Mouse (Mus musculus): ENCODE data around the gene Serinc2. TPM values are rescaled to one million over a fixed set of nuclear protein-coding genes. Genes with fewer than 3 reads are reported as not detected.

The Serinc2 gene
- total RNA-seq, 2 experiments from 2014 or later = 12.0 to 13.2 TPM

- no peak for DNase-seq
Observed at GRCm38 (mm10) chr4:130296243-130296965, 17.4 kb upstream of the Serinc2 start.

- DNase-seq = no peak
Observed at GRCm38 (mm10) chr4:130295047-130295745, 16.2 kb upstream of the Serinc2 start.

GRCm38 (mm10) chr4:130294513-130294912, 15.5 kb upstream of the Serinc2 start:
- no peak for DNase-seq

- peak; percentile 47 to 58 for DNase-seq
Observed at GRCm38 (mm10) chr4:130292271-130292670, 13.3 kb upstream of the Serinc2 start.

GRCm38 (mm10) chr4:130289824-130290223, 10.8 kb upstream of the Serinc2 start:
- no peak for DNase-seq

- no peak for DNase-seq
Observed at GRCm38 (mm10) chr4:130286531-130286930, 7.5 kb upstream of the Serinc2 start.

GRCm38 (mm10) chr4:130283826-130284225, 4.8 kb upstream of the Serinc2 start:
- no peak for DNase-seq

- DNase-seq = no peak
Observed at GRCm38 (mm10) chr4:130282856-130283255, 3.9 kb upstream of the Serinc2 start.

GRCm38 (mm10) chr4:130276573-130277176, 2.3 kb downstream of the Serinc2 start:
- no peak for DNase-seq

GRCm38 (mm10) chr4:130275823-130276105, 3.2 kb downstream of the Serinc2 start:
- DNase-seq = no peak

GRCm38 (mm10) chr4:130275016-130275822, 3.8 kb downstream of the Serinc2 start:
- no peak for DNase-seq

GRCm38 (mm10) chr4:130274346-130275015, 4.5 kb downstream of the Serinc2 start:
- DNase-seq = no peak

GRCm38 (mm10) chr4:130273698-130274345, 5.2 kb downstream of the Serinc2 start:
- DNase-seq = peak; percentile 42 to 56

GRCm38 (mm10) chr4:130270611-130271347, 8.2 kb downstream of the Serinc2 start:
- DNase-seq = peak in 1 of 2 experiments; percentile 40

- DNase-seq = peak; percentile 81 to 82
Observed at GRCm38 (mm10) chr4:130270089-130270488, 8.9 kb downstream of the Serinc2 start.

GRCm38 (mm10) chr4:130268736-130269135, 10.3 kb downstream of the Serinc2 start:
- DNase-seq = no peak

- DNase-seq = no peak
Observed at GRCm38 (mm10) chr4:130267069-130267468, 11.9 kb downstream of the Serinc2 start.

GRCm38 (mm10) chr4:130266601-130267000, 12.4 kb downstream of the Serinc2 start:
- no peak for DNase-seq

- DNase-seq = peak; percentile 60 to 69
Observed at GRCm38 (mm10) chr4:130264698-130265349, 14.2 kb downstream of the Serinc2 start.

GRCm38 (mm10) chr4:130264131-130264530, 14.9 kb downstream of the Serinc2 start:
- DNase-seq = no peak
